Mouse (Mus musculus) lung, embryonic 15.5 days (tissue): ENCODE measurements around the gene Pyroxd2. TPM values are rescaled to one million over a fixed set of nuclear protein-coding genes. Genes with fewer than 3 reads are reported as not detected.
"Not testable (repeated sequence)": the region's sequence is repeated elsewhere in the genome, so short reads cannot be mapped to it uniquely, and the experiment has no call there.

Experiments
- ATAC-seq: fragments of 200-750 bp; cut with Nextera tagmentation; 2 replicates; pipeline ENCODE4 v1.8.0; 2017; ENCODE audit warnings: moderate number of reproducible peaks, borderline replicate concordance; ENCODE audit not compliant: low FRiP score, low TSS enrichment; ENCODE audit errors: extremely low read depth
- H3K27ac ChIP-seq: fragments of 300-500 bp; sonication (generic); 2 replicates; pipeline ENCODE4 v1.5.1; 2015; ENCODE audit warnings: moderate library complexity, mild to moderate bottlenecking, inconsistent platforms
- H3K27me3 ChIP-seq: fragments of 300-500 bp; sonication (generic); 2 replicates; pipeline ENCODE4 v1.6.1; 2015; ENCODE audit warnings: inconsistent platforms
- H3K36me3 ChIP-seq: fragments of 300-500 bp; sonication (generic); 2 replicates; pipeline ENCODE4 v1.6.1; 2015; ENCODE audit warnings: inconsistent platforms
- H3K4me1 ChIP-seq: fragments of 300-500 bp; sonication (generic); 2 replicates; pipeline ENCODE4 v1.6.1; 2015; ENCODE audit warnings: inconsistent platforms
- H3K4me2 ChIP-seq: fragments of 300-500 bp; sonication (generic); 2 replicates; pipeline ENCODE4 v1.6.1; 2015; ENCODE audit warnings: inconsistent platforms, mild to moderate bottlenecking, moderate library complexity
- H3K4me3 ChIP-seq: fragments of 300-500 bp; sonication (generic); 2 replicates; pipeline ENCODE4 v1.5.1; 2015; ENCODE audit warnings: mild to moderate bottlenecking, inconsistent platforms
- H3K9ac ChIP-seq: fragments of 300-500 bp; sonication (generic); 2 replicates; pipeline ENCODE4 v1.6.1; 2015; ENCODE audit warnings: inconsistent platforms
- H3K9me3 ChIP-seq: fragments of 300-500 bp; sonication (generic); 2 replicates; pipeline ENCODE4 v1.6.1; 2016; ENCODE audit warnings: inconsistent platforms
- WGBS: fragments of 180-500 bp; shearing (Covaris S2); methylation state at CpG from one replicate; pipeline ENCODE4 v1.1.7; 2015; 5-methylcytosine and 5-hydroxymethylcytosine counted together
- polyA plus RNA-seq: library from polyadenylated mRNA; unstranded; fragments of >200 nt; fragmentation: Nextera tagmentation; extraction: Ambion mirVana; gene quantifications from 2 replicates; pipeline ENCODE4 v1.2.1, GENCODE M21; 2015

Pyroxd2 gene
- polyA plus RNA-seq, 1 experiment from 2014 or later: 5.8 TPM

GRCm38 (mm10) chr19:42722500-42722899, 30.1 kb downstream of the Pyroxd2 start:
- Histone ChIP-seq H3K36me3 (no peaks in the 10 kb centered on the region), H3K27me3 (peaks cover 3% of the 10 kb centered on the region; the same call in 1 of the 2 replicates), H3K9me3 (no peaks in the 10 kb centered on the region), H3K4me2 (no peak overlapping the region), H3K27ac (no peak overlapping the region), H3K4me3 (no peak overlapping the region), H3K4me1 (0 out of 2 replicates have a peak, but pooled peaks cover 9% of the 10 kb centered on the region), H3K9ac (no peak overlapping the region)
- ATAC-seq: no peak
- 11% methylated on average over 2 of the region's 2 CpGs for whole genome bisulfite sequencing

- Histone ChIP-seq H3K9ac (no peak overlapping the region), H3K4me3 (no peak overlapping the region)
- WGBS: 75% methylated on average over 3 of the region's 3 CpGs
Observed at GRCm38 (mm10) chr19:42718101-42718500, 34.5 kb downstream of the Pyroxd2 start.

GRCm38 (mm10) chr19:42717668-42718067, 34.9 kb downstream of the Pyroxd2 start:
- no peaks in the 10 kb centered on the region for H3K27me3 ChIP-seq
- H3K36me3 ChIP-seq: no peaks in the 10 kb centered on the region
- whole genome bisulfite sequencing: 64% methylated on average over 5 of the region's 5 CpGs
- no peak overlapping the region for H3K4me3 ChIP-seq
- no peaks in the 10 kb centered on the region for H3K9me3 ChIP-seq
- 0 out of 2 replicates have a peak, but pooled peaks cover 4% of the 10 kb centered on the region for H3K4me1 ChIP-seq
- no peak overlapping the region for H3K27ac ChIP-seq
- no peak overlapping the region for H3K4me2 ChIP-seq
- no peak for ATAC-seq
- no peak overlapping the region for H3K9ac ChIP-seq

More at GRCm38 (mm10) chr19:42718101-42718500, 34.5 kb downstream of the Pyroxd2 start:
- Histone ChIP-seq H3K4me2 (no peak overlapping the region), H3K4me1 (0 out of 2 replicates have a peak, but pooled peaks cover 4% of the 10 kb centered on the region), H3K27ac (no peak overlapping the region), H3K27me3 (no peaks in the 10 kb centered on the region), H3K9me3 (no peaks in the 10 kb centered on the region), H3K36me3 (no peaks in the 10 kb centered on the region)
- no peak for ATAC-seq

GRCm38 (mm10) chr19:42716507-42716906, 36.1 kb downstream of the Pyroxd2 start:
- H3K4me1 ChIP-seq: no peaks in the 10 kb centered on the region
- H3K4me3 ChIP-seq: no peak overlapping the region
- H3K36me3 ChIP-seq: no peaks in the 10 kb centered on the region
- no peaks in the 10 kb centered on the region for H3K9me3 ChIP-seq
- H3K4me2 ChIP-seq: no peak overlapping the region
- 57% methylated on average over 7 of the region's 7 CpGs for WGBS
- H3K27ac ChIP-seq: no peak overlapping the region
- ATAC-seq: no peak
- no peaks in the 10 kb centered on the region for H3K27me3 ChIP-seq
- H3K9ac ChIP-seq: no peak overlapping the region

- no peak for ATAC-seq
- WGBS: 67% methylated on average over 9 of the region's 9 CpGs
- Histone ChIP-seq H3K27me3 (no peaks in the 10 kb centered on the region), H3K27ac (no peak overlapping the region), H3K9ac (no peak overlapping the region), H3K4me1 (no peaks in the 10 kb centered on the region), H3K4me2 (no peak overlapping the region), H3K36me3 (no peaks in the 10 kb centered on the region), H3K9me3 (no peaks in the 10 kb centered on the region), H3K4me3 (no peak overlapping the region)
Observed at GRCm38 (mm10) chr19:42713770-42714169, 38.8 kb downstream of the Pyroxd2 start.

- H3K27me3 ChIP-seq: no peaks in the 10 kb centered on the region
- no peak overlapping the region for H3K9ac ChIP-seq
- H3K4me2 ChIP-seq: no peak overlapping the region
- no peaks in the 10 kb centered on the region for H3K36me3 ChIP-seq
- H3K4me3 ChIP-seq: no peak overlapping the region
- ATAC-seq: no peak
- 89% methylated on average over 7 of the region's 10 CpGs for WGBS
- H3K9me3 ChIP-seq: no peaks in the 10 kb centered on the region
- no peaks in the 10 kb centered on the region for H3K4me1 ChIP-seq
- no peak overlapping the region for H3K27ac ChIP-seq
Observed at GRCm38 (mm10) chr19:42699426-42699825, 53.1 kb downstream of the Pyroxd2 start.

GRCm38 (mm10) chr19:42698576-42698975, 54.0 kb downstream of the Pyroxd2 start:
- Histone ChIP-seq H3K4me2 (no peak overlapping the region), H3K9ac (no peak overlapping the region), H3K4me1 (no peaks in the 10 kb centered on the region), H3K4me3 (no peak overlapping the region), H3K36me3 (no peaks in the 10 kb centered on the region), H3K9me3 (no peaks in the 10 kb centered on the region), H3K27ac (no peak overlapping the region), H3K27me3 (no peaks in the 10 kb centered on the region)
- ATAC-seq: peak; percentile 35; the same call in 1 of the 2 replicates
- 70% methylated on average over 2 of the region's 2 CpGs for WGBS

- no peaks in the 10 kb centered on the region for H3K27me3 ChIP-seq
- H3K27ac ChIP-seq: no peak overlapping the region
- no peak overlapping the region for H3K9ac ChIP-seq
- no peaks in the 10 kb centered on the region for H3K36me3 ChIP-seq
- WGBS: 43% methylated on average over 6 of the region's 6 CpGs
- no peaks in the 10 kb centered on the region for H3K9me3 ChIP-seq
- ATAC-seq: no peak
- H3K4me2 ChIP-seq: no peak overlapping the region
- H3K4me3 ChIP-seq: no peak overlapping the region
- no peaks in the 10 kb centered on the region for H3K4me1 ChIP-seq
Observed at GRCm38 (mm10) chr19:42697336-42697735, 55.2 kb downstream of the Pyroxd2 start.

GRCm38 (mm10) chr19:42690256-42690655, 62.3 kb downstream of the Pyroxd2 start:
- Histone ChIP-seq H3K9ac (no peak overlapping the region), H3K4me1 (no peaks in the 10 kb centered on the region), H3K27ac (no peak overlapping the region), H3K9me3 (no peaks in the 10 kb centered on the region), H3K4me3 (no peak overlapping the region), H3K27me3 (no peaks in the 10 kb centered on the region), H3K36me3 (no peaks in the 10 kb centered on the region), H3K4me2 (no peak overlapping the region)
- 77% methylated on average over 1 of the region's 1 CpGs for WGBS
- no peak for ATAC-seq

GRCm38 (mm10) chr19:42689786-42690185, 62.8 kb downstream of the Pyroxd2 start:
- 60% methylated on average over 4 of the region's 4 CpGs for WGBS
- H3K36me3 ChIP-seq: no peaks in the 10 kb centered on the region

GRCm38 (mm10) chr19:42689321-42689720, 63.3 kb downstream of the Pyroxd2 start:
- no peaks in the 10 kb centered on the region for H3K4me1 ChIP-seq

More at GRCm38 (mm10) chr19:42689786-42690185, 62.8 kb downstream of the Pyroxd2 start:
- H3K27ac ChIP-seq: no peak overlapping the region
- ATAC-seq: no peak
- no peak overlapping the region for H3K9ac ChIP-seq
- H3K27me3 ChIP-seq: no peaks in the 10 kb centered on the region
- no peak overlapping the region for H3K4me3 ChIP-seq
- H3K4me1 ChIP-seq: no peaks in the 10 kb centered on the region
- H3K4me2 ChIP-seq: no peak overlapping the region
- no peaks in the 10 kb centered on the region for H3K9me3 ChIP-seq

GRCm38 (mm10) chr19:42682776-42683175, 69.8 kb downstream of the Pyroxd2 start:
- not testable (repeated sequence) for H3K27ac ChIP-seq, ATAC-seq

More at GRCm38 (mm10) chr19:42689321-42689720, 63.3 kb downstream of the Pyroxd2 start:
- no peak overlapping the region for H3K27ac ChIP-seq
- 79% methylated on average over 11 of the region's 11 CpGs for WGBS
- no peak overlapping the region for H3K9ac ChIP-seq
- no peaks in the 10 kb centered on the region for H3K9me3 ChIP-seq
- H3K27me3 ChIP-seq: no peaks in the 10 kb centered on the region
- no peak overlapping the region for H3K4me2 ChIP-seq
- no peaks in the 10 kb centered on the region for H3K36me3 ChIP-seq
- H3K4me3 ChIP-seq: no peak overlapping the region
- ATAC-seq: no peak

GRCm38 (mm10) chr19:42678191-42678590, 74.4 kb downstream of the Pyroxd2 start:
- ATAC-seq: no peak
- Histone ChIP-seq H3K27me3 (no peaks in the 10 kb centered on the region), H3K4me3 (no peak overlapping the region), H3K36me3 (no peaks in the 10 kb centered on the region), H3K9me3 (no peaks in the 10 kb centered on the region), H3K4me1 (no peaks in the 10 kb centered on the region), H3K9ac (no peak overlapping the region), H3K4me2 (no peak overlapping the region), H3K27ac (no peak overlapping the region)
- WGBS: 34% methylated on average over 10 of the region's 10 CpGs

More at GRCm38 (mm10) chr19:42682776-42683175, 69.8 kb downstream of the Pyroxd2 start:
- not testable (repeated sequence) for H3K36me3 ChIP-seq, H3K9ac ChIP-seq, H3K9me3 ChIP-seq, H3K4me3 ChIP-seq, H3K27me3 ChIP-seq, H3K4me1 ChIP-seq, H3K4me2 ChIP-seq
- WGBS: 56% methylated on average over 2 of the region's 2 CpGs
